Mouse (Mus musculus) ES-E14 (cell line): ENCODE data around the gene Mesd. TPM values are rescaled to one million over a fixed set of nuclear protein-coding genes. Genes with fewer than 3 reads are reported as not detected.

Experiments used
- DNase-seq: peaks from one replicate; pipeline ENCODE4 v3.0.0-alpha.2; 2013; ENCODE audit warnings: low read depth, low spot score
- H3K27ac ChIP-seq: 2 replicates; pipeline ENCODE4 v1.5.1; 2012; ENCODE audit warnings: low read depth, mild to moderate bottlenecking, low read length, moderate library complexity, mixed read lengths; ENCODE audit not compliant: poor library complexity, insufficient read depth, severe bottlenecking
- H3K36me3 ChIP-seq: 2 replicates; pipeline ENCODE4 v1.6.1; 2012; ENCODE audit warnings: mild to moderate bottlenecking, low read length, moderate library complexity, mixed read lengths; ENCODE audit not compliant: control insufficient read depth, poor library complexity, insufficient read depth, severe bottlenecking
- H3K4me1 ChIP-seq, 2 experiments: fragments of 150-350 bp in 1 of 2; sonication (generic) in 1 of 2; 2 replicates each; pipeline ENCODE4 v1.6.1; 2012; ENCODE audit warnings: low read length in 2 of 2, mild to moderate bottlenecking in 1 of 2, mixed read lengths in 1 of 2; ENCODE audit not compliant: control insufficient read depth in 2 of 2, insufficient read depth in 2 of 2, poor library complexity in 1 of 2
- H3K4me3 ChIP-seq, 2 experiments: fragments of 150-350 bp in 1 of 2; sonication (generic) in 1 of 2; 2 replicates each; pipeline ENCODE4 v1.5.1; 2012; ENCODE audit warnings: low read length in 2 of 2, low read depth in 1 of 2, mild to moderate bottlenecking in 1 of 2, mixed read lengths in 1 of 2; ENCODE audit not compliant: insufficient read depth in 1 of 2, poor library complexity in 1 of 2, severe bottlenecking in 1 of 2
- H3K9ac ChIP-seq: 2 replicates; pipeline ENCODE4 v1.6.1; 2012; ENCODE audit warnings: low read depth, mild to moderate bottlenecking, low read length, mixed read lengths; ENCODE audit not compliant: poor library complexity, insufficient read depth, severe bottlenecking
- H3K9me3 ChIP-seq: fragments of 150-350 bp; sonication (generic); 2 replicates; pipeline ENCODE4 v1.6.1; 2012; ENCODE audit warnings: low read depth, mild to moderate bottlenecking, low read length; ENCODE audit not compliant: control insufficient read depth, insufficient read depth
- CHD2 ChIP-seq: IDR thresholded peaks from 2 replicates; pipeline ENCODE4 v1.6.1; 2014; ENCODE audit warnings: mild to moderate bottlenecking, low read depth, low read length, inconsistent platforms
- HCFC1 ChIP-seq: IDR thresholded peaks from 2 replicates; pipeline ENCODE4 v1.6.1; 2012; ENCODE audit warnings: low read length, inconsistent platforms, borderline replicate concordance; ENCODE audit not compliant: insufficient read depth
- MAFK ChIP-seq: IDR thresholded peaks from 2 replicates; pipeline ENCODE4 v1.6.1; 2014; ENCODE audit warnings: mild to moderate bottlenecking, low read depth, low read length, inconsistent platforms; ENCODE audit not compliant: insufficient read depth
- ZC3H11A ChIP-seq: IDR thresholded peaks from 2 replicates; pipeline ENCODE4 v1.6.1; 2012; ENCODE audit warnings: low read depth, mild to moderate bottlenecking, inconsistent platforms, low read length, borderline replicate concordance
- ZNF384 ChIP-seq: IDR thresholded peaks from 2 replicates; pipeline ENCODE4 v1.6.1; 2012; ENCODE audit warnings: low read depth, low read length, inconsistent platforms
- in situ Hi-C, 2 experiments: fragments of 600-800 bp; cut with MboI; formaldehyde crosslinking; loops; one replicate each; pipeline ENCODE4 v1.15.1; 2025; ENCODE audit warnings: low sequenced_read_pairs in 2 of 2, inconsistent platforms in 1 of 2; ENCODE audit not compliant: unreplicated experiment in 2 of 2
- total RNA-seq: library from RNA; depleted of rRNA; stranded (reverse); fragments of 300-350 nt; gene quantifications from 2 replicates; pipeline ENCODE4 v1.2.3, GENCODE M21; 2012

Mesd gene
- total RNA-seq, 1 experiment: 142 TPM

DNA sequence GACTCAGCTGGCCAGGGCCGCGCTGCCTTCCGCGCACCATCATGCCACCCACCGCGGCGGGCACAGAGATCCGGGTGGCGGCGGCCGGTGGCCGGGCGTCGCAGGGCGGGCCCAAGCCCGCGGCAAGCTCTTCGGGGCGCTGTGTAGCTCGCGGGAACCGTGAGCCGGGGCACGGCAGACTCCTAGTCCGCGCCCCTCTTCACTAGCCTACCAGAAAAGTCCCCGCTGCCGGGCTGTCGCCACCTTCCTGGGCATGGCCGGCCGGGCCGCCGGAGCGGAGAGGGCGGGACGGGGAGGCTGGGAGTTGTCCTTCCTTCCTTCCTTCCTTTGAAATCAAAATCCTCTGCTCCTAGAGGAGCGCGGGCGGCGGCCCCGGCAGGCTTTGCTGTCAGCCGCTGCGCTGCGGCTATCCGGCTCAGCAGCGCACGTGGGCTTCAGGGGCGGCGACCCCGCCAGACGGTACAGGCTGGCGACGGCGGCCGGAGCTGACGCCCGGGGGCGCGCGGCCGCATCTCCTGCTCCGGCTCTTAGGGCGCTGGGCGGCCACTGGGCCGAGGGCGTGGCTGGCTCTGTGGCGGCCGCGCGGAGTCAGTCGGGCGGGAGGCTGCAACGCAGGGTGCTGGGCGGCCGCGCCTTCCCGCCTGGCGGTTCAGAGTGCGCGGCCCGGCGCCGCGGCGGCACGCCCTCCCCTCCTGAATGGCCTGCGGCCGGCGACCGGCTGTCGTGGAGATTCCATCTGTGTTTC is 818 bp upstream of the Mesd start:
- no peaks in the 10 kb centered on the region for H3K9me3 ChIP-seq
- DNase-seq: no peak
- H3K36me3 ChIP-seq: peaks cover 5% of the 10 kb centered on the region
- peak overlapping the region; percentile 77 to 79 for H3K4me3 ChIP-seq
- TF ChIP-seq ZNF384 (no peak), HCFC1 (0 out of 2 replicates have a peak, but pooled peaks have one; percentile 6)
- in situ Hi-C loops: no loop called here
- H3K9ac ChIP-seq: peak overlapping the region; percentile 90
- peaks cover 8 to 12% of the 10 kb centered on the region in 2 experiments for H3K4me1 ChIP-seq
- H3K27ac ChIP-seq: peak overlapping the region; percentile 89

- Histone ChIP-seq H3K36me3 (peaks cover 5% of the 10 kb centered on the region), H3K9me3 (no peaks in the 10 kb centered on the region), H3K27ac (peak overlapping the region; percentile 89), H3K4me3 (peak overlapping the region; percentile 77 to 79), H3K9ac (peak overlapping the region; percentile 90; the same call in 1 of the 2 replicates), H3K4me1 (peaks cover 5 to 6% of the 10 kb centered on the region in 2 experiments; a peak in 3 of 4 replicates)
- no peak for DNase-seq
- no peak; the same call in 1 of the 2 replicates for TF ChIP-seq CHD2
- TF ChIP-seq ZNF384: no peak
- TF ChIP-seq MAFK: no peak
- no peak for TF ChIP-seq HCFC1
- TF ChIP-seq ZC3H11A: no peak
- in situ Hi-C loops: no loop called here
These were observed 761 bp downstream of the Mesd start for GRCm38 (mm10) chr7:83884921-83885532.

- Histone ChIP-seq H3K4me1 (peaks cover 3 to 6% of the 10 kb centered on the region in 2 experiments; a peak in 3 of 4 replicates), H3K9ac (no peak overlapping the region), H3K4me3 (no peak overlapping the region), H3K36me3 (peaks cover 5% of the 10 kb centered on the region), H3K9me3 (no peaks in the 10 kb centered on the region), H3K27ac (no peak overlapping the region)
- in situ Hi-C loops: no loop called here
- no peak for DNase-seq
- no peak for TF ChIP-seq ZNF384
- no peak for TF ChIP-seq ZC3H11A
- no peak for TF ChIP-seq HCFC1
- no peak for TF ChIP-seq MAFK
- TF ChIP-seq CHD2: no peak
These were observed 1.6 kb downstream of the Mesd start for GRCm38 (mm10) chr7:83885835-83886234.

- DNase-seq: no peak
These were observed 2.3 kb downstream of the Mesd start for GRCm38 (mm10) chr7:83886366-83887129.

More at GRCm38 (mm10) chr7:83886366-83887129, 2.3 kb downstream of the Mesd start:
- H3K27ac ChIP-seq: no peak overlapping the region
- in situ Hi-C loops: no loop called here
- H3K4me1 ChIP-seq: peaks cover 5 to 6% of the 10 kb centered on the region in 2 experiments; a peak in 3 of 4 replicates
- H3K4me3 ChIP-seq: no peak overlapping the region
- TF ChIP-seq ZC3H11A: peak; percentile 63
- no peak for TF ChIP-seq HCFC1
- no peak for TF ChIP-seq MAFK
- TF ChIP-seq ZNF384: no peak
- no peak for TF ChIP-seq CHD2
- H3K9ac ChIP-seq: no peak overlapping the region
- no peaks in the 10 kb centered on the region for H3K9me3 ChIP-seq
- H3K36me3 ChIP-seq: peaks cover 3% of the 10 kb centered on the region; the same call in 1 of the 2 replicates
